Mouse (Mus musculus): ENCODE data around the gene Stk39.

The Stk39 gene

GRCm38 (mm10) chr2:68334945-68335344 lies 137.1 kb downstream of the Stk39 start:
- DNase-seq = no peak

DNA sequence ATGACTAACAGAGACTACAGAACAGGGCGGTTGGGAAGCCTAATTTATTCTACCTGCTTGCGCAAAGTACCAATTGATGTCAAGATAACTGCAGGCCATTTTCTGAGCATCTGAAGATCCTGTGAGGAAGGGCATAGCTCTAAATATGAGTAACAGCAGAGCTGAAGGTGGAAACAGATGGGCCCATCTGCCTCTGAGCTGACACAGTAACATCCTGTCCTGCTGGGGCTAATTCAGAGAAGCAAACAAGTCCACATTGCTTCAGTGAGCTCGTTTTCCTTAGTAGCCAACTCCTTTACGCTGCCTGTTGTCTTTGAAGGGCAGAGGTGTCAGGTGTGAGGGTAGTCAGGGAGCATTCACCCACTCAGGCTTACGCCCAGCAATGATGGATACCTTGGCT lies 146.8 kb downstream of the Stk39 start:
- no peak for DNase-seq

GRCm38 (mm10) chr2:68321230-68321629 lies 150.8 kb downstream of the Stk39 start:
- no peak for DNase-seq

DNA sequence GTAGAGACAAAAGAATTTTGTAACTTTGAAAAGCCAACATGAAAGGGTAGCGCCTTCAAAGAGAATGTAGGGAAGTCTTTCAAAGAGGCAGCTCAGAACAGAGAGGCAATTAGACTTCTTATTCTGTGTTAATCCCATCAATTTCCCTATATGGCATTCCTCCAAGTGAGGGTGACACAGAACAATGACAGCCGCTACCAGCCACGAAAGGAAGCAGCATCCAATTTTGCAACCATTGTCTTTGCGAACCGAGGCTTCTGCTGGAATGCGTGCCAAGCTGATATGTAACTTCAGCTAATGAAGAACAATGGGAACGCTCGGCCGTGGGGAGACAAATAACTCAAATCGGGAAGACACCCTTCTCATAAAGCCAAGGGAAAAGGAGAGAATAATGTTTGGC lies 151.4 kb downstream of the Stk39 start:
- DNase-seq = peak; percentile 4 to 6

DNA sequence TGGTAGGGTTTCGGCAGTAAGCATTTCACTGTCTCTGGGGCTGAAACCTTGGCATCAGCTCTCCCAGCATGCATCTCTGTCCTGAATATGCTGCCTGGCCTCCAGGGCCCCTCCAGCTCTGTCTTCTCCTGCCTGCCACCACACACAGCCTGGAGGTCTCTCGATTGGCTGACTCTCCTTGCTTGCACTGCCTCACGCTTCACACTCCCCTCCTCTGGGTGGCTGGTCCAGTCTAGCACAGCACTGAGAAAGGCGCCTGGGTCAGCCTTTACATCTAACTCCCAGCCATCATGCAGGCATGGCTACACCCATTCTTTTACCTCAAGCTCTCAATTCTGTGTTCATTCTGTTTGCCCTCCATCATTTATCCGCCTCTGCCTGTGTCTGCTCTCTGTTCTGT lies 153.6 kb downstream of the Stk39 start:
- no peak for DNase-seq

DNA sequence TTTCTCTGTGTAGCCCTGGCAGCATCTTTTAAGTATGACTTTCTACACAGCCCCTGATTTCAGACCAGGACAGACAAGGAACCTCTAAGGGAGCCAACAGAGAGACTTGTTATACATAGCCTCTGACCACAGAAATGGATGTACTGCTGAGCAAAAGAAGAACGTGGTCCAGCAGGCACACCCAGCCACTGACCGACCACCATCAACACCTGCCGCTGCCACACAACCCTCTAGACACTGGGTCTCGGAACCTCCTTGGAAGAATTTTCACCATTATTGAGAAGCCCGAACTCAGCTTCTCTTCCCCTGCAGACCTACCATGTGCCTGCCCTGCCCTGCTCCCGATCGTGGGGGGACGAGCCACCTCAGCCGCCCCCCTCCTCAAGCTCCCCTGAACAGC lies 154.2 kb downstream of the Stk39 start:
- no peak for DNase-seq

DNA sequence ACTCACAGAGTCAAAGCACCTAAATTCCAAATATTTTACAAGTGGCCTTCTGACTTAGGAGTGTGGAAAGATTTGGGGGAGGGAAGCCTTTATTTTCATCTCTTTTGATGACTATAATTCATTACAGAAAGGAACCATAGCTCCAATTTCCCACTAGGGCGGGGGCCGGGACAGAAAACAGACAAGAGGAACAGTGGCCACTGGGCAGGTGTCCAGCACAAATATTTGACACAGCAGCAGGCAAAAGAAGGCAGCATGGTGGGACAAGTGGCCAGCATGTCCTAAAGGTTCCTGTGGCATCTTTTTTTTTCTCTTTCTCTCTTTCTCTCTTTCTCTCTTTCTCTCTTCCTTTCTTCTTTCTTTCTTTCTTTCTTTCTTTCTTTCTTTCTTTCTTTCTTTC lies 154.6 kb downstream of the Stk39 start:
- no peak for DNase-seq

DNA sequence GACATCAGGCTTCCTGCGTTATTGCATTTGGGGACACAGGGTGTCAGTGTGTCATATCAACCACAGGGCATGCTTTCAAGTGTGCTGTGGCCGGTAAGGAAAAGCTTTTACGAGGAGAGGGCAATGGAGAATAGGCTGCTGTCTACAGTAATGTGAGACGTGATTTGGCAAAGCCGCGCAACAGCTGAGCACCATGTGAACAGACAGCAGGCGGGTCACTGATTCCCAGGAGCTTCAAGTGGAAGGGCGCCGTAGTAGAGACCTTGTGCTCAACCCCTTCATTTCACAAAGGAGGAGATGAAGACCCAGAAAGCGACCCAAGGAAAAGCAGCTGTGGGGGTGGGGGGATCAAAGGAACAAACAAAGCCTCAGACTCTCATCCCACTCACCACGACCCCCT lies 156.8 kb downstream of the Stk39 start:
- no peak for DNase-seq

GRCm38 (mm10) chr2:68310121-68310520 lies 161.9 kb downstream of the Stk39 start:
- DNase-seq = peak in 1 of 2 experiments; percentile 48

- DNase-seq = no peak
Measured at GRCm38 (mm10) chr2:68306519-68306918, 165.5 kb downstream of the Stk39 start.

DNA sequence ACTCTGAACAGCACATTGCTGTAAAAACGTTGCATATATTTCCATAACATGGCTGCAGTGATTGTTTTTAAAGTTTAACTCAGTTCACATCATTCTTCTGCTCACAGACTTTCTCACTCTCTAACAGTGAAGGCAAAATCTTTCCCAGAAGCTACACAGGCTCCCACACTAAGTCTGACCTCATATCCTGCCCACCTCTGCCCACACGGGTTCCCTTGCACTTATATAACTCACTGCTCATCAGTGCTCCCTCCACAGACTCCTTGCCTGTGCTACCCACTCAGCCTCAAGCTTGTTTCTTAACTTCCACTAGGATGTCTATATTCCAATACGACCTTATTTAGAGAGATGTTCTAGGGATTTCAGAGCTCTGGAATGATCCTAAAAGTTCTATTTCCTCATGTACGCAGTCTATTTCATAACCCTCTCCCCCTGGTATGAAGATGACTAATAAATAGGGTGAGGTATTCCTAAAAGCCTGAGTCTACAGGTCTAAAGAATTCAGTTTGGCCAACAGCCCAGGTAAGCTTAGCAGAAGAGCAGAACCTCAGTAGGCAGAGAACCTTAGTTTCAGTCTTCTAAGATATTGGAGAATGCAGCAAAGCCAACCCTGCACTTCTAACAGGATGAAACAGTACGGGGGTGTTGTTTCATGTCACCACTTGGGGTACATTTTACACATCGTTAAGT lies 167.2 kb downstream of the Stk39 start:
- DNase-seq = no peak

DNA sequence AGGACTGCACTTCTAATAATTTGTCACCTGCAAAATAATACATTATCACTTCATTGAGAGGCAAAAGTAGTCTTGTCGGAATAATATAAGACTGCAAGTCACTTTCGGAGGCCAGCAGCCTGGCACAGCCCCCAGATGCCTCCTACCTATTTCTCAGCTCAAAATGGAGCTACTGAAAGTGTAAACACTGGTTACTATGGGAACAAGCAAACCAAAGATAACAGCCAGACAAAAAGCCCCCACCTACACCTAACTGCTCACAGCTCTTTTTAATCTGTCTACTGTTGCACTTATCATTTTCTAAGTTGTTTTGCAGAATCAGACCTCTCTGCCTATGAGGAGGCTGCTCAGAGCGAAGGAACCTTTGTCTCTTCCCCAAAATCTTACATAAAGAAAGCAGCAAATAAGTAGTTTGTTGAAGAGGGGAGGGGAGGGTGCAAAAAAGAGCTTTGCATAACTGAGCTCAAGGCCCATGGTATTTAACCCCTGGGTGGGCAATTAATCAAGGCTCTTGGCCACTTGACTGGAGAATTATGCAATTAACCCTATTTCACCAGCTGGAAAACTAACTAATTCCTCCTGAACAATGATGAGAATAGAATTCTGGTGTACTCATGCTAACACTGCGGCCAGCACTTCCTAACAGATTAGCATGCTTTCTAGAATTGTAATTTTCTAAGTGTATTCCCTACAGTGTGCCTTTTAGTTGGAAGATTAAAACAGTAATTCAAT lies 170.1 kb downstream of the Stk39 start:
- no peak for DNase-seq

GRCm38 (mm10) chr2:68298356-68298755 lies 173.7 kb downstream of the Stk39 start:
- no peak for DNase-seq

- DNase-seq = no peak
Measured at GRCm38 (mm10) chr2:68297955-68298354, 174.1 kb downstream of the Stk39 start.

- no peak for DNase-seq
Measured at GRCm38 (mm10) chr2:68296743-68297142, 175.3 kb downstream of the Stk39 start.

GRCm38 (mm10) chr2:68292539-68293320 lies 179.3 kb downstream of the Stk39 start:
- DNase-seq = no peak

- no peak for DNase-seq
Measured at GRCm38 (mm10) chr2:68291895-68292294, 180.2 kb downstream of the Stk39 start.

DNA sequence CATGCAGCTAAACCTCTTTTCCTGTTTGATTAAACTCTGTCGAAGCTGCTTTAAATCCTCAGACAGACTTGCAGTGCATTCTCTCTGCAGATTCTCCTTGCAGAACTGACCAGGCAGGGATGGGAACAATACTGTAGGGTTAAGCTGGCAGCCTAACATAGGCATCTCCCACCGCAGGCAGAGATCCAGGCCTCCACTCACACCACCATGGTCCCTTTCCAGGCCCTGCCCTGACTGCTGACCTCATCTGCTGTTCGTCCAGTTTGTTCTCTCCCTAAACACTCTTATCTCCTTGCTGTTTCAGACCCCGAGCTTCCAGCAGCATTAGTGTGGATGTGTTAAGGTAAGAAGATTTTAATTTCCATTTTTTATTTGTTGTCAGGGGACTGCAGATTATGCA lies 182.1 kb downstream of the Stk39 start:
- no peak for DNase-seq

- no peak for DNase-seq
Measured at GRCm38 (mm10) chr2:68289177-68289576, 182.9 kb downstream of the Stk39 start.

DNA sequence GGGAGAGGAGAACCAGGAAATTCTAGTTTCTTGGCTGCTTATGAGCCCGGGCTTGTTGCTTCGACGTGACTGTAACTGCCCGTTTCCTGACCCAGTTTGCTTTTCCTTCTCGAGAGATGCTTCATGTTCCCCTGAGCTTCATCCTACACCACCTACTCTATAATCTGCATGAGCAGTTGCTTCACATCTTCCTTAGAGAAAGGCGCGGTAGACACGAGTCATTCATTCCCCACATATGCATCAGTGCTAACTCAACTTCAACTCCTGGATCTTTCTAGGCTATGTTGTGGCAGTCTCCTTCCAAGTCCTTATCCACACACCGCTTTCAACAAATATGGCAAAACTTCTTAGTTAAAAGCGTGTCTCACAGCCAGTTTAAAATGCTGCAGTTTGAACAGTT lies 184.0 kb downstream of the Stk39 start:
- DNase-seq = no peak

DNA sequence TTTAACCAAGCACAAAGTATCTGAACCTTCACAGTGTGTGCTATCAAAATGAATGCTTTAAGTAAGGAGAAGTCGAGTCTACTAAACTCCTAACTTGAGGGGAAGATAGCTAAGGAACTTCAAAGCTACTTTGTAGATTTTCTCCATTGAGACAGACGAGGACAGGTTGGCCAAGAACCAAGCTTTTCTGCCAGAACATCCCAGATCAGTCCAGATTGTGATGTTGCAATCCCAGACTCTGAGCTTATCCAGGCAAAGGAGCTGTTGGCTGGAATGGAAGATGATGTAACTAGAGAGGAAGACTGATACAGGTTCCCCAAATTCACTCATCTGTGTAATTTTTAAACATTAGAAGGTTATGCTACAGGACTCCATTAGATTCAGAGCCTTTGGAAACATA lies 187.7 kb downstream of the Stk39 start:
- no peak for DNase-seq

DNA sequence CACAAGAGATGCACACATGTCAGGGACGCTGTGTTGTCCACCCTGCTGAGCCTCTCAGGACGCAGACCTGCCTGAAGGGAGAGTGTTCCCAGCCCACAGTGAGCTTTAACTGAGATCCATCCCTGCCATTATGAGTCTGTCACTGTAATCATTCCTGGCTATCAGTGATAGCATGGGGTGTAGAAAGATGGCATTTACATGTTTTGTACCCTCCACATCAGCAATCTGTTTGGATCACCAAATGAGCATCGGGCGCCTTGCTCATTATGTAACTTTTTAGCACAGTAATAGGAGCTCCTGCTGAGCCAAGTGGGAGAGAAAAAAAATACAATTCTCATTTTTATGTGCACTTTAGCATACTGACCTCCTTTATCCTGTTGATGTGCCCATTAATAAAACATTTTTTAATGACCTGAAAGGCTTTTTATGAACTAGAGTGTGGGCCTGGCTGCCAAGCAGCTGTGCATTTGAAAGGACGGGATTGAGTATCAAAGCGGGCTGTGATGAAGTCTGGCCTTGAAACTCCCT lies 189.0 kb downstream of the Stk39 start:
- no peak for DNase-seq

- no peak for DNase-seq
Measured at GRCm38 (mm10) chr2:68281575-68281974, 190.5 kb downstream of the Stk39 start.

DNA sequence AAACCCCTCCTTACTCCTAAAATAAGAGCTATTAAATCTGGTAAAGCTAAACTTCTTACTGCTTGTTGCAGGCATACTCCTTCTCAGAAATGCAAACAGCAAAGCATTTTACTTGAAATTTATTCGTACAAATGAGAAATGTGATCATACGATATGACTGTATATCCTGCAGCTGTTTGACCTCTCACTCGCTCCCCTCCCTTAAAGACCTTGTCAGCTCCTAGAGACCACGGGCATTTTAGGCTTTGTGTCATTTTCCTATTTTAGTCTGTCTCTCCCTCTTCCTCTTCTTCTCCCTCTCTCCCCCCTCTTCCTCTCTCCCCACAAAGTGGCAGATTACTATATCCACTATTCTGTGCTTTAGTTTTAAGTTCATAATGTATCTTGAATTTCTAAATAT lies 200.8 kb downstream of the Stk39 start:
- no peak for DNase-seq

All from kidney, adult 8-10 months (tissue).